Mouse (Mus musculus): ENCODE measurements at regions not wholly inside any gene's neighbourhood (a gene's known extent, or its start where the extent isn't known, plus 50 kb on each side); places are given as distances from the start of the nearest gene placed in this dataset.
"Not testable (repeated sequence)": the region's sequence is repeated elsewhere in the genome, so short reads cannot be mapped to it uniquely, and the experiment has no call there.

DNA sequence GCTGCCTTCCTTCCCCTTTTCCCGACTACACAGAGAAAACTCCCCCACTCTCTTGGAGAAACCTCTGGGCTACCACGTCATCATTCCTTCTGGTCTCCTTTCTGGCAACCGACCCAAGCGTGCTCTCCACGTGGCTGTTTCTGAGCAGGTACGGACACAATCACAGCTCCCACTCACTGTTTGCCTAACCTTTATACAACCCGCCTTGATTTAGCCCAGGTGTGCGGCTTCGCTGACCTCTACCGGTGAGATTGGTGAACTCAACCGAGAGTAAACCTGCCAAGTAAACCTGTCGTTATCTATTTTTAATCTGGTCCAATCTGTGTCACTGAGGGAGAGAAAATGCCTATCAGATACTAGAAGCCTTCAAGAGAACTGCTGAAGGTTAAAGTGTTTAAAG is 142.7 kb upstream of the Gnai1 start:
- 27% methylated on average over 12 of the region's 12 CpGs for WGBS
- Histone ChIP-seq H3K4me3 (no peak overlapping the region), H3K27me3 (ENCODE audit: low read depth, poor library complexity, severe bottlenecking) (no peaks in the 10 kb centered on the region), H3K36me3 (no peaks in the 10 kb centered on the region), H3K9me3 (replicated peaks) (no peaks in the 10 kb centered on the region), H3K4me1 (no peaks in the 10 kb centered on the region), H3K27ac (no peak overlapping the region)
- DNase-seq (ENCODE audit: low spot score) = no peak

DNA sequence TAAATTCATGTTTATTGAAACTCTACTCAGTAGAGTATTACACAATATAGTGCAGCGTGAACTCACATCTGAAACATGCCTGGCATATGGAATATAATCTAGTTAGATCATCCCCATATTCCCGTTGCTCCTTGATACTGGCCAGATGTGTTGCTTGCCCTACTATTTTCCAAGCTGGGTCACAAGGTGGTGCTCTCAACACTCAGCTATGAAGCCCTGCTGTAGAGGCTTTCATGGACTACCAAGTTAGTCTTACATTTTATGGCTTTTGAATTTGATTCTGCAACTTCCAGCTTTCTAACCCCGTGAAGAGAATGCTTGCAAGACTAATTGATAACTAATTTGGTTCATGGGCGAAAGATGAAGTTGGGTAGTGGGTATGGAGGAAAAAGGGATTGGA is 134.2 kb upstream of the Gnai1 start:
- Histone ChIP-seq H3K27me3 (ENCODE audit: low read depth, poor library complexity, severe bottlenecking) (no peaks in the 10 kb centered on the region), H3K27ac (no peak overlapping the region), H3K36me3 (no peaks in the 10 kb centered on the region), H3K9me3 (replicated peaks) (no peaks in the 10 kb centered on the region), H3K4me1 (no peaks in the 10 kb centered on the region), H3K4me3 (no peak overlapping the region)
- DNase-seq (ENCODE audit: low spot score) = no peak
- 86% methylated on average over 4 of the region's 4 CpGs for WGBS

DNA sequence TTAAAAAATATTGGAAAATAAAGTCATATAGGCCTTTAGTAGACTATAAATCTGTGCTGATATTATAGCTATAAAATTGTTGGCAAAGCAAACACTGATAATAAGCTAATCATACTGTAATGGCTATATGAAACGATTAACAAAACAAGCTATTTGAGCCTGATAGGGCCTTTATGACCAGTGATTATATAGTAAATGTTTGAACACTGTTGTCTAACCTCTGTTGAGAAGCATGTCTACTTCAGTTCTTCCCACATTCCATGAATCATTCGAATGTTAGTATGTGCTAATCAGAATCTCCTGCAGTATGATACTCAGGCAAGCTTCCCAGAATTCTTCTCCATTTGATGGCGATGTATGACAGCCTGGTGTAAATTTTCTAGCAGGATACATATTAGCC is 129.6 kb upstream of the Gnai1 start:
- H3K36me3 ChIP-seq = no peaks in the 10 kb centered on the region
- H3K27ac ChIP-seq = no peak overlapping the region
- H3K9me3 ChIP-seq (replicated peaks) = no peaks in the 10 kb centered on the region
- H3K4me1 ChIP-seq = no peaks in the 10 kb centered on the region
- H3K27me3 ChIP-seq (ENCODE audit: low read depth, poor library complexity, severe bottlenecking) = no peaks in the 10 kb centered on the region
- DNase-seq (ENCODE audit: low spot score) = no peak
- no peak overlapping the region for H3K4me3 ChIP-seq
- WGBS = 89% methylated on average over 3 of the region's 3 CpGs

DNA sequence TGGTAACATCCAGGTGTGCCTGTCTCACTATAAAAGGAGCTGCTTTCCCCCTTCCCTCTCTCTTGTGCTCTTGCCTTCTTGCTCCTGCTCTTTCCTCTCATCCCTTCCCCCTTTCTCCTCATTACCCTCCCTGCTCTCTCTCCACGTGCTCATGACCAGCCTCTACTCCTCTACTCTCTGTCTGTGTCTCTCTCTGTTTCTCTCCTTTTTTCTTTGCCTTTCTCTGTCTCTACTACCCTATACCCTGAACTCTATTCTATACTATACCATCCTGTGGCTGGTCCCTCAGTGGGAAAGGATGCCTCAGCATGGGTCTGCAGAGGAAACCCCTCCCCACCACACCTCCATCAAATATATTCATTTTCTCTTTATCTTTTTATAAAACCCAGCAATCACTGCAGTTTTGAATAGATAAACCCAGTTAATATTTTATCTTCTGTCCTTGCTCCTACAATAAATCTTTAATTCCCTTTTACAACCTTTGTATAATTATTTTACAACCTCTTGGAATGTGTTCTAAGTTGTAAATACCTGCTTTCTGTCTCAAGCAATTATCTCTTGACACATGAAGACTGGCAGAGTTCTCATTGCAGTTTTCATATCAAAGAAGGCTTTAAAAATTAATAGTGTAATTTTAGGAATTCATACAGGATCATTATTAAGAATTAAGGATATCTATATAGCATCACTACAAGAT is 127.1 kb upstream of the Gnai1 start:
- H3K36me3 ChIP-seq = no peaks in the 10 kb centered on the region
- no peaks in the 10 kb centered on the region for H3K9me3 ChIP-seq (replicated peaks)
- H3K27ac ChIP-seq = no peak overlapping the region
- WGBS = 28% methylated on average over 1 of the region's 1 CpGs
- no peaks in the 10 kb centered on the region for H3K4me1 ChIP-seq
- no peak for DNase-seq (ENCODE audit: low spot score)
- H3K27me3 ChIP-seq (ENCODE audit: low read depth, poor library complexity, severe bottlenecking) = no peaks in the 10 kb centered on the region
- H3K4me3 ChIP-seq = no peak overlapping the region

GRCm38 (mm10) chr5:18484376-18484775 is 124.2 kb upstream of the Gnai1 start:
- no peak overlapping the region for H3K4me3 ChIP-seq
- H3K27ac ChIP-seq = no peak overlapping the region
- no peak for DNase-seq (ENCODE audit: low spot score)
- no peaks in the 10 kb centered on the region for H3K27me3 ChIP-seq (ENCODE audit: low read depth, poor library complexity, severe bottlenecking)
- H3K4me1 ChIP-seq = no peaks in the 10 kb centered on the region
- H3K9me3 ChIP-seq (replicated peaks) = no peaks in the 10 kb centered on the region
- no peaks in the 10 kb centered on the region for H3K36me3 ChIP-seq

DNA sequence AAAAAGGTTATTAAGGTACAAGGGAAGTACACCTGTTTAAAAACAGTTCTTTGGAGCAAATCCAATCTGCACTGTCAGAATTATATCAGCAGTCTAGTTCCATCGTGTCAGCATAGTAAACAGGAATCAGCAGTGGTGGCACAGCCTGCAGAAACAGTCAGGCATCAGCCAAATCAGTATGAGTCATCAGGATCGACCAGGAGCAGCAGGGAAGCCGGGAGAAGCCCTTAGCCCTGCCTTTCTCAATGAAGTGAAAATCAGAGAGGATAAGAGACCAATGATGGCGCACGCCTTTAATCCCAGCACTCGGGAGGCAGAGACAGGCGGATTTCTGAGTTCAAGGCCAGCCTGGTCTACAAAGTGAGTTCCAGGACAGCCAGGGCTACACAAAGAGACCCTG is 118.3 kb upstream of the Gnai1 start:
- H3K27ac ChIP-seq = no peak overlapping the region
- DNase-seq (ENCODE audit: low spot score) = no peak
- no peak overlapping the region for H3K4me3 ChIP-seq
- 88% methylated on average over 7 of the region's 7 CpGs for whole genome bisulfite sequencing
- no peaks in the 10 kb centered on the region for H3K36me3 ChIP-seq
- no peaks in the 10 kb centered on the region for H3K27me3 ChIP-seq (ENCODE audit: low read depth, poor library complexity, severe bottlenecking)
- H3K4me1 ChIP-seq = no peaks in the 10 kb centered on the region
- no peaks in the 10 kb centered on the region for H3K9me3 ChIP-seq (replicated peaks)

GRCm38 (mm10) chr5:18477372-18478017 is 117.3 kb upstream of the Gnai1 start:
- H3K4me1 ChIP-seq = no peaks in the 10 kb centered on the region
- no peaks in the 10 kb centered on the region for H3K36me3 ChIP-seq
- H3K27me3 ChIP-seq (ENCODE audit: low read depth, poor library complexity, severe bottlenecking) = no peaks in the 10 kb centered on the region
- WGBS = 91% methylated on average over 6 of the region's 6 CpGs
- no peak overlapping the region for H3K27ac ChIP-seq
- H3K9me3 ChIP-seq (replicated peaks) = no peaks in the 10 kb centered on the region
- no peak overlapping the region for H3K4me3 ChIP-seq
- no peak for DNase-seq (ENCODE audit: low spot score)

GRCm38 (mm10) chr5:18472114-18472513 is 112.0 kb upstream of the Gnai1 start:
- H3K27me3 ChIP-seq (ENCODE audit: low read depth, poor library complexity, severe bottlenecking) = no peaks in the 10 kb centered on the region
- H3K9me3 ChIP-seq (replicated peaks) = no peaks in the 10 kb centered on the region
- no peaks in the 10 kb centered on the region for H3K36me3 ChIP-seq
- DNase-seq (ENCODE audit: low spot score) = no peak
- H3K4me1 ChIP-seq = no peaks in the 10 kb centered on the region
- no peak overlapping the region for H3K4me3 ChIP-seq
- H3K27ac ChIP-seq = no peak overlapping the region

GRCm38 (mm10) chr5:18457771-18458170 is 97.6 kb upstream of the Gnai1 start:
- Histone ChIP-seq H3K36me3 (no peaks in the 10 kb centered on the region), H3K4me1 (0 out of 2 replicates have a peak, but pooled peaks cover 2% of the 10 kb centered on the region), H3K27ac (no peak overlapping the region), H3K27me3 (ENCODE audit: low read depth, poor library complexity, severe bottlenecking) (no peaks in the 10 kb centered on the region), H3K9me3 (replicated peaks) (no peaks in the 10 kb centered on the region), H3K4me3 (no peak overlapping the region)
- DNase-seq (ENCODE audit: low spot score) = no peak
- 90% methylated on average over 1 of the region's 1 CpGs for WGBS

- H3K36me3 ChIP-seq = no peaks in the 10 kb centered on the region
- 88% methylated on average over 1 of the region's 1 CpGs for WGBS
Observed at GRCm38 (mm10) chr5:18456196-18456595, 96.0 kb upstream of the Gnai1 start.

GRCm38 (mm10) chr5:18452871-18453757 is 93.0 kb upstream of the Gnai1 start:
- not testable (repeated sequence) for H3K4me1 ChIP-seq; H3K36me3 ChIP-seq; H3K4me3 ChIP-seq; H3K9me3 ChIP-seq (replicated peaks); H3K27ac ChIP-seq; DNase-seq (ENCODE audit: low spot score); H3K27me3 ChIP-seq (ENCODE audit: low read depth, poor library complexity, severe bottlenecking)
- 88% methylated on average over 6 of the region's 6 CpGs for WGBS

More at GRCm38 (mm10) chr5:18456196-18456595, 96.0 kb upstream of the Gnai1 start:
- DNase-seq (ENCODE audit: low spot score) = no peak
- H3K9me3 ChIP-seq (replicated peaks) = no peaks in the 10 kb centered on the region
- no peak overlapping the region for H3K4me3 ChIP-seq
- 0 out of 2 replicates have a peak, but pooled peaks cover 2% of the 10 kb centered on the region for H3K4me1 ChIP-seq
- no peaks in the 10 kb centered on the region for H3K27me3 ChIP-seq (ENCODE audit: low read depth, poor library complexity, severe bottlenecking)
- no peak overlapping the region for H3K27ac ChIP-seq

DNA sequence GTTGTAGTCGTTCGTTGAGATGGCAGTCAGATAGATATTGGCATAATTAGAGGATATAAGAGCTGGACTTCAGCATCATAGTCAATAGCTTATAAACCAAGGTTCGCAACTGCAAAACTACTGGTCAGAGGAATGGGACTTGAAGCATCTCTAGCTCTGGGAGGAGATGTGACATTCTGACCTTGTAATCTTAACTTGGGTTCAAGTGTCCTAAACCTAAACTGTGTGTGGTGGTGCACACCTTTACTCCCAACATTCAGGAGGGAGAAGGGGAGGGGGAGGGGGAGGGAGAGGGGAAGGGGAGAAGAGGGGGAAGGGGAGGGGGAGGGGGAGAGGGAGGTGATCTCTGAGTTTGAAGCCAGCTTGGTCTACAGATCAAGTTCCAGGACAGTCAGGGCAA is 89.1 kb upstream of the Gnai1 start:
- DNase-seq (ENCODE audit: low spot score) = no peak
- Histone ChIP-seq H3K9me3 (replicated peaks) (no peaks in the 10 kb centered on the region), H3K36me3 (no peaks in the 10 kb centered on the region), H3K27ac (no peak overlapping the region), H3K4me3 (no peak overlapping the region), H3K27me3 (ENCODE audit: low read depth, poor library complexity, severe bottlenecking) (no peaks in the 10 kb centered on the region), H3K4me1 (no peaks in the 10 kb centered on the region)
- 91% methylated on average over 3 of the region's 3 CpGs for WGBS

DNA sequence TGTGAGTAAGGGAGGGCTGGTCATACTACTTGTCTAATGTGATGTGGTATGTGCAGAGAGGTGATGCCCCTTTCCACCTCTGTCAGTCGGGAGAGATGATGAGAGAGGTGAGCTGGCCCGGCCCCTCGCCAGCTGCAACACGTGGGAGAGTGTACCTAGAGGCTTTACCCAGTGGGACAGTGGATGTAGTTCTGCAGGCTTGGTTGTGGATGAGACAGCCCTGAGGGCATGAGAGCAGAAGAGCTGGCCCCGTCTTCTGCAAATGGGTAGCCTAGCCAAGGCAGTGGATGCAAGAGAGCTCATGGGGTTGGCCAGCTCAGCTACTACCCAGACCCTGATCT is 88.1 kb upstream of the Gnai1 start:
- 90% methylated on average over 5 of the region's 5 CpGs for WGBS
- Histone ChIP-seq H3K9me3 (replicated peaks) (no peaks in the 10 kb centered on the region), H3K4me1 (no peaks in the 10 kb centered on the region), H3K36me3 (no peaks in the 10 kb centered on the region), H3K4me3 (no peak overlapping the region), H3K27me3 (ENCODE audit: low read depth, poor library complexity, severe bottlenecking) (no peaks in the 10 kb centered on the region), H3K27ac (no peak overlapping the region)
- no peak for DNase-seq (ENCODE audit: low spot score)

All from limb, embryonic 10.5 days (tissue).